Mouse (Mus musculus) layer of hippocampus, adult 18-20 months (tissue): ENCODE results near the gene Cst3. TPM values are rescaled to one million over a fixed set of nuclear protein-coding genes. Genes with fewer than 3 reads are reported as not detected.

Experiments
- DNase-seq, 2 experiments: peaks; one replicate each; pipeline ENCODE4 v3.0.0; 2022; ENCODE audit warnings: low spot score in 2 of 2
- total RNA-seq, 2 experiments: library from RNA; stranded (reverse); gene quantifications; 2 replicates each; pipeline ENCODE4 v1.2.3; 2021

Gene Cst3
- total RNA-seq, 2 experiments from 2014 or later: 2,533 to 2,626 TPM

- DNase-seq: no peak
Observed at GRCm38 (mm10) chr2:148856630-148857400, 18.7 kb downstream of the Cst3 start.

- DNase-seq: peak; percentile 68 to 94
Observed at GRCm38 (mm10) chr2:148851116-148851906, 24.2 kb downstream of the Cst3 start.

GRCm38 (mm10) chr2:148839224-148839623, 36.3 kb downstream of the Cst3 start:
- DNase-seq: no peak

- no peak for DNase-seq
Observed at GRCm38 (mm10) chr2:148838075-148838777, 37.3 kb downstream of the Cst3 start.

- DNase-seq: no peak
Observed at GRCm38 (mm10) chr2:148834912-148835311, 40.6 kb downstream of the Cst3 start, which contains the start of gene Cst9. Gene Cst9 (plus strand): TSS chr2:148835147.

- DNase-seq: no peak
Observed at GRCm38 (mm10) chr2:148825986-148826385, 49.5 kb downstream of the Cst3 start.

Other genes with a start within 250 kb of the Cst3 start
- gene Nxt1, start 203.1 kb downstream of the Cst3 start, total RNA-seq: 10 to 100 TPM; 12.5 to 13.5 TPM
- gene Gzf1, start 194.7 kb downstream of the Cst3 start, total RNA-seq: 10 to 100 TPM; 31.8 to 33.5 TPM
- 100 to 1,000 TPM; 322 to 323 TPM for gene Napb, start 143.2 kb downstream of the Cst3 start, total RNA-seq
- 1 to 10 TPM; 1.1 to 1.7 TPM for gene Cstl1, start 125.3 kb downstream of the Cst3 start, total RNA-seq
- gene Cst11, start 104.2 kb downstream of the Cst3 start, total RNA-seq: not detected
- gene 8030411F24Rik, start 93.7 kb downstream of the Cst3 start, total RNA-seq: not detected
- gene Cst12, start 86.3 kb downstream of the Cst3 start, total RNA-seq: 1 to 10 TPM; 3.7 to 5.1 TPM
- not detected for gene Cst8, start 76.9 kb downstream of the Cst3 start, total RNA-seq
- not detected for gene Cst13, start 55.6 kb downstream of the Cst3 start, total RNA-seq
- not detected for gene Cst9, start 40.5 kb downstream of the Cst3 start, total RNA-seq
- not detected for gene 9230104L09Rik, start 10.7 kb downstream of the Cst3 start, total RNA-seq
- gene Gm1330, start 127.6 kb upstream of the Cst3 start, total RNA-seq: not detected
- not detected for gene Gm10750, start 141.5 kb upstream of the Cst3 start, total RNA-seq